Mouse (Mus musculus): Measurements from ENCODE around the gene Rnf130. TPM values are rescaled to one million over a fixed set of nuclear protein-coding genes. Genes with fewer than 3 reads are reported as not detected.
"Not testable (repeated sequence)": the region's sequence is repeated elsewhere in the genome, so short reads cannot be mapped to it uniquely, and the experiment has no call there.

Gene Rnf130
- polyA plus RNA-seq, 1 experiment from 2014 or later: 77.5 TPM

GRCm38 (mm10) chr11:50099692-50100091 lies 74.5 kb downstream of the Rnf130 start:
- Histone ChIP-seq H3K36me3 (ENCODE audit: insufficient read depth, low read length) (no peaks in the 10 kb centered on the region), H3K9ac (replicated peaks; ENCODE audit: low read depth) (no peak overlapping the region), H3K4me2 (replicated peaks; ENCODE audit: low read depth, low read length) (no peak overlapping the region), H3K4me3 (ENCODE audit: low read depth, low read length) (no peak overlapping the region), H3K27me3 (replicated peaks; ENCODE audit: insufficient read depth, low read length) (no peaks in the 10 kb centered on the region), H3K27ac (ENCODE audit: low read length) (no peak overlapping the region), H3K4me1 (ENCODE audit: insufficient read depth, low read depth, low read length) (no peaks in the 10 kb centered on the region), H3K9me3 (ENCODE audit: low read length) (no peaks in the 10 kb centered on the region)
- 48% methylated on average over 2 of the region's 2 CpGs for WGBS
- no peak for DNase-seq (ENCODE audit: low spot score)
- TF ChIP-seq CTCF (IDR thresholded peaks at IDR 0.05): no peak
- no peak for TF ChIP-seq EP300 (IDR thresholded peaks at IDR 0.05)
- ATAC-seq: peak; percentile 40; the same call in 1 of the 2 replicates

GRCm38 (mm10) chr11:50100548-50101307 lies 75.6 kb downstream of the Rnf130 start:
- H3K27ac ChIP-seq (ENCODE audit: low read length): no peak overlapping the region
- TF ChIP-seq EP300 (IDR thresholded peaks at IDR 0.05): no peak
- no peak for TF ChIP-seq CTCF (IDR thresholded peaks at IDR 0.05)
- H3K9ac ChIP-seq (replicated peaks; ENCODE audit: low read depth): no peak overlapping the region
- no peak for ATAC-seq
- 76% methylated on average over 2 of the region's 2 CpGs for WGBS
- H3K36me3 ChIP-seq (ENCODE audit: insufficient read depth, low read length): no peaks in the 10 kb centered on the region
- H3K27me3 ChIP-seq (replicated peaks; ENCODE audit: insufficient read depth, low read length): no peaks in the 10 kb centered on the region
- no peak for DNase-seq (ENCODE audit: low spot score)
- no peak overlapping the region for H3K4me3 ChIP-seq (ENCODE audit: low read depth, low read length)
- H3K9me3 ChIP-seq (ENCODE audit: low read length): no peaks in the 10 kb centered on the region
- H3K4me2 ChIP-seq (replicated peaks; ENCODE audit: low read depth, low read length): no peak overlapping the region
- no peaks in the 10 kb centered on the region for H3K4me1 ChIP-seq (ENCODE audit: insufficient read depth, low read depth, low read length)

- not testable (repeated sequence) for ATAC-seq; H3K4me1 ChIP-seq (ENCODE audit: insufficient read depth, low read depth, low read length); H3K27ac ChIP-seq (ENCODE audit: low read length); H3K4me2 ChIP-seq (replicated peaks; ENCODE audit: low read depth, low read length); H3K36me3 ChIP-seq (ENCODE audit: insufficient read depth, low read length); H3K9me3 ChIP-seq (ENCODE audit: low read length); H3K9ac ChIP-seq (replicated peaks; ENCODE audit: low read depth); DNase-seq (ENCODE audit: low spot score); H3K27me3 ChIP-seq (replicated peaks; ENCODE audit: insufficient read depth, low read length); H3K4me3 ChIP-seq (ENCODE audit: low read depth, low read length)
- 91% methylated on average over 4 of the region's 4 CpGs for WGBS
Observed at GRCm38 (mm10) chr11:50101962-50102361, 76.8 kb downstream of the Rnf130 start.

GRCm38 (mm10) chr11:50104016-50104415 lies 78.9 kb downstream of the Rnf130 start:
- Histone ChIP-seq H3K27ac (ENCODE audit: low read length) (no peak overlapping the region), H3K4me2 (replicated peaks; ENCODE audit: low read depth, low read length) (no peak overlapping the region), H3K4me3 (ENCODE audit: low read depth, low read length) (no peak overlapping the region), H3K4me1 (ENCODE audit: insufficient read depth, low read depth, low read length) (no peaks in the 10 kb centered on the region), H3K36me3 (ENCODE audit: insufficient read depth, low read length) (no peaks in the 10 kb centered on the region), H3K9ac (replicated peaks; ENCODE audit: low read depth) (no peak overlapping the region), H3K9me3 (ENCODE audit: low read length) (no peaks in the 10 kb centered on the region), H3K27me3 (replicated peaks; ENCODE audit: insufficient read depth, low read length) (no peaks in the 10 kb centered on the region)
- ATAC-seq (no peak), DNase-seq (ENCODE audit: low spot score) (no peak)
- WGBS: 86% methylated on average over 6 of the region's 6 CpGs
- TF ChIP-seq EP300 (IDR thresholded peaks at IDR 0.05): no peak
- TF ChIP-seq CTCF (IDR thresholded peaks at IDR 0.05): no peak

GRCm38 (mm10) chr11:50105237-50105636 lies 80.1 kb downstream of the Rnf130 start:
- TF ChIP-seq EP300 (IDR thresholded peaks at IDR 0.05): no peak
- no peaks in the 10 kb centered on the region for H3K27me3 ChIP-seq (replicated peaks; ENCODE audit: insufficient read depth, low read length)
- H3K4me2 ChIP-seq (replicated peaks; ENCODE audit: low read depth, low read length): no peak overlapping the region
- 88% methylated on average over 5 of the region's 5 CpGs for WGBS
- ATAC-seq (no peak), DNase-seq (ENCODE audit: low spot score) (no peak)
- no peaks in the 10 kb centered on the region for H3K4me1 ChIP-seq (ENCODE audit: insufficient read depth, low read depth, low read length)
- H3K9me3 ChIP-seq (ENCODE audit: low read length): no peaks in the 10 kb centered on the region
- H3K27ac ChIP-seq (ENCODE audit: low read length): no peak overlapping the region
- no peaks in the 10 kb centered on the region for H3K36me3 ChIP-seq (ENCODE audit: insufficient read depth, low read length)
- no peak overlapping the region for H3K4me3 ChIP-seq (ENCODE audit: low read depth, low read length)
- H3K9ac ChIP-seq (replicated peaks; ENCODE audit: low read depth): no peak overlapping the region

GRCm38 (mm10) chr11:50106024-50106423 lies 80.9 kb downstream of the Rnf130 start:
- Histone ChIP-seq H3K4me1 (ENCODE audit: insufficient read depth, low read depth, low read length) (no peaks in the 10 kb centered on the region), H3K4me2 (replicated peaks; ENCODE audit: low read depth, low read length) (no peak overlapping the region), H3K9me3 (ENCODE audit: low read length) (no peaks in the 10 kb centered on the region), H3K36me3 (ENCODE audit: insufficient read depth, low read length) (no peaks in the 10 kb centered on the region), H3K9ac (replicated peaks; ENCODE audit: low read depth) (no peak overlapping the region), H3K4me3 (ENCODE audit: low read depth, low read length) (no peak overlapping the region), H3K27ac (ENCODE audit: low read length) (no peak overlapping the region), H3K27me3 (replicated peaks; ENCODE audit: insufficient read depth, low read length) (no peaks in the 10 kb centered on the region)
- WGBS: 60% methylated on average over 7 of the region's 7 CpGs
- TF ChIP-seq CTCF (IDR thresholded peaks at IDR 0.05) (no peak), EP300 (IDR thresholded peaks at IDR 0.05) (no peak)
- DNase-seq (ENCODE audit: low spot score): no peak
- no peak for ATAC-seq

Data from lung, postnatal 0 days (tissue).